Mouse (Mus musculus): ENCODE data around the gene Kif26a.

Gene Kif26a

DNA sequence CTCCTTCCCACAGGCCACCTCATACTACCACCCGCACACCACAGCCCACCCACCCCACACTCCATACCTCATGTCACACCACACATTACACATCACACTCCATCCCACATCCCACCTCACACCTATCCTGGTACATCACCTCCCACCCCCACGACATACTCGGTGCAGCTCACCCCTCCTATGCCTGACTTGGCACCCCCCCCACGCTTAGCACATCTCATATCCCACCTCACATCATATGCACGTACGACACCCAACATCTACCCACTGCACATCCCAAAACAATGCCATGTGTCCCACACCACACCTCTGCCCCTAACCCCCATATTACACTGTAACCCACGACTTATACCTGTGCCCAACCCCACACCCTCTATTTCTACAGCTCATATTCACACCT is 69.5 kb downstream of the Kif26a start:
- in situ Hi-C loops (cut with MboI, MseI), result no loop called here

GRCm38 (mm10) chr12:112217021-112217420 is 71.0 kb downstream of the Kif26a start:
- in situ Hi-C loops (cut with MboI, MseI), result no loop called here

GRCm38 (mm10) chr12:112217681-112218080 is 71.7 kb downstream of the Kif26a start:
- in situ Hi-C loops (cut with MboI, MseI), result no loop called here

DNA sequence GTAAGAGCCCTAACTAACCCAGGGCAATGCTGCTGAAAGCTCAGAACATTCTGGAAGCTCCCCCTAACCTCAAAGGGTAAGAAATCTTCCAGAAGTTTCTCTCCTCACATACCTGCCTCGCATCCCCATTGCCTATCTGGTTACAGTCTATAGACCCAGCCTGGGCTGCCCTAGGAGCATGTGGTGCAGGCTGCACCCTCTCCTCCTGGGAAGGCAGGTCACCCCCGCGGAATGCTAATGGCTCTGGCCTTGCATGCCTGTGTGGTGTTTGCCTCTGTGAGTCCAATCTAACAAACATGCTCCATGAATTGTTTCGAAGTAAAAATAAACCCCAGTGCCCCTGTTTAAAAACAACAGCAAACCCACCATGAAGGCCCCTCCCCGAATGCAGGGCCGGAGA is 75.3 kb downstream of the Kif26a start:
- in situ Hi-C loops (cut with MboI, MseI), result no loop called here

GRCm38 (mm10) chr12:112221754-112222439 is 75.9 kb downstream of the Kif26a start:
- in situ Hi-C loops (cut with MboI, MseI), result no loop called here

DNA sequence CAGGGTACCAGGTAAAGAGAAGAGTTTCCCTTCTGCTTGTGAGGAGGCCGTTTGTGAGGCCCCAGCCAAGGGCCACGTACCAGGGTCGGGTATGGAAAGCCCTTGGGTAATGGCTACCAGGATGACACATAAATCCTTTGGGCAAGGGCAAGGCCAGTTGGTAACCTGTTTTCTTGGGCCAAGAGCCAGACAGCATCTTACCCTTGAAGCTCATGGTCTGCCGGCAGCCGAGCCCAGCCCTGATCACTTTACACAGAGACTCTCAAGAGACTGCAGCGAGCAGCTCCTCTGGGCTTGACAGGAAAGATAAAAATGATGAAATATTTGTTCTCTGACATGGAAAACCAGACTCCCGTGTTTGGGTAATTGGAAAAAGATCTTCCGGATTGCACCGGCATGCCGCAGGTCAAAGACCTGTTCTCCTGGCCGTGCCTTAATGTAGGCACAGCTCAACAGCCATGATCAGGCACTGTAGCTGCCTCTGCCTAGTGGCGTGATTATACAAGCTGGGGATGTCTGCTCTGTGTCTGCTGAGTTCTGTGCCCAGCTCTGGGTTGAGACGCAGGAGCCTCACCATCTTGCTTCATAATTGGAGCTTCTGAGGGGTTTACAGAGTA is 77.8 kb downstream of the Kif26a start:
- in situ Hi-C loops (cut with MboI, MseI), result no loop called here

GRCm38 (mm10) chr12:112226238-112226637 is 80.2 kb downstream of the Kif26a start:
- in situ Hi-C loops (cut with MboI, MseI), result no loop called here

GRCm38 (mm10) chr12:112226656-112227055 is 80.6 kb downstream of the Kif26a start:
- in situ Hi-C loops (cut with MboI, MseI), result no loop called here

DNA sequence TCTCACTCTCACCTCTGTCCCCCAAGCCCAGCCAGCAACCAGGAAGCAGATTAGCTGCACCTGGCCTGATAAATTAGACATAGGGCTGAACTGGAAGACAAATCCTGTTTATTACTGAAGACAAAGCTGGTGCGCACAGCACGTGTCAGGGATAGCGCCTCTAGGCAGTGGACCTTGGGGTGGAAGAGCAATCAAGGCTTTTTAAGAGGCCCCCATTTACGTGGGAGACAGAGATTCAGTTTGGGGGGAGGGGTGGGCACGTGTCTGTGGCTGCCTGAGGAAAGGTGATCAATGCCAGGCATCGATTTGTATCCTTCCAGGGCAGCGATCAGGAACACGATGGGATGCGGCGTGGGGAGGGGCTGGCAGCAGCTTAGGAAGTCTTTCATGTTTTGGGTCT is 83.1 kb downstream of the Kif26a start:
- in situ Hi-C loops (cut with MboI, MseI), result no loop called here

DNA sequence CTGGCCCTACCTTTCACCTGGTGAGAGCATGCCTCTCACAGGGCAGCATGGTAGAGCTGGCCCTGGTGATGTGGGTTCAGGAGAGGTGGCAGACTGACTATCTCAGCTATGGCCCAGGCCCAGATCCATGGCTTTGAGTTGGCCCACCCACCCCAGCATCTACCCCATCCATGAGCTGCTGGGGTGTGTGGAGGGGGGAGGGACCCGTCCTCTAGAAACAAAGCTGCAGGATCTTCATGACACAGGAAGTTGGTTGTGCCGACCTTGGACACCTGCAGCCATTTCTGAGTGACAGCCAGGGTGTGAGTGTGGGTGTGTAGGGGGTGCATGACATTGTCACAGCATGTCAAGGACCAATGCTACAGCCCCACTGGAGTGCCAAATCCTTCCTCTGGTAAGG is 84.2 kb downstream of the Kif26a start:
- in situ Hi-C loops (cut with MboI, MseI), result no loop called here

All from T-helper 1 cell (primary cell).